Mouse (Mus musculus) spleen, postnatal 36 days (tissue): ENCODE results near the gene Hectd4.
A peak's percentile ranks its signal among the peaks of the same experiment; 100 is the strongest.

ENCODE experiments used
- DNase-seq, 2 experiments: peaks; one replicate each; pipeline ENCODE4 v3.0.0; 2022; ENCODE audit warnings: low spot score in 2 of 2, mixed read lengths in 1 of 2

Hectd4 gene

GRCm38 (mm10) chr5:121395621-121396020, 175.6 kb downstream of the Hectd4 start:
- DNase-seq: no peak

DNA sequence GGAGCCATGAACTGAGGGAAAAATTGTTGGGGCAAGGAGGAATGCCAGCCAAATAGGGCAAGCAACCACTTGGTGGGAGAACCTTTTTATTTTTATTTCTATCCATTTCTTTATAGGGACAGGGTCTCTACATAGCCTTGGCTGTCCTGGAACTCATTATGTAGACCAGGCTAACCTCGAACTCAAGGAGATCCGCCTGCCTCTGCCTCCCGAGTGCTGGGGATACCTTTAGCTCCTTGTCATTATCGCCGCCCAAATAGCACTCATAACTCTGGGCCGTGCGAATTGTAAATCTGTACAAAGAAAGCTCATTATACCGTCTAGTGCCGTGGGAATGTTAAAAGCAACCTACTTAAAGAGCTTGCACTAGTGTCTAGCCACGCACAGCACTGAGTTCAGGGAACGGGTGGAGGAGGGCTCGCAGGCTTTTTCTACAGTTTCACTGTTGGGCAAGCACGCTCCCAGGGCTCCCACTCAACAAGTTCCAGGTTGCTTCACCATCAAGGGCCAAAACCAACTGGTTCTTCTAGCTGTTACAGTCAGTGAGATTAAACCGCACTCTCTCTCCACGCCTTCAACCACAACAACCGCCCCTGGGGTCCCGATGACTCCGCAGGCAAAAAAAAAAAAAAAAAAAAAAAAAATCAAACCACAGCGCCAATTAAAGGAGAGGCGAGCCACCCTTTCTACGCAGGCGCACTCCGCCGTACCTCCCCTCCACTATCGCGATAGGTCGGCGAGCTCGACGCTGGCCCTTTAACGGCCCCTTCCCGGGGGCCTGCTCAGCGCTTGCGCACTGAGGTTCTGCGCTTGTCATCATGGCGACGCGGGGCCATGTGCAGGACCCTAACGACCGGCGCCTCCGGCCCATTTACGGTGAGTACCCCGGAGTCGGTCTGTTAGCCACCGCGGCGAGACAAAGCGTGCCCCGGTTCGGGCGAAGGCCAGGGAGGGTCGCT, 177.4 kb downstream of the Hectd4 start, which contains the start of gene Naa25:
TSS of gene Naa25 (plus strand) at position 750 of the 959 bp plus-strand sequence.
- peak; percentile 95 to 96 for DNase-seq

DNA sequence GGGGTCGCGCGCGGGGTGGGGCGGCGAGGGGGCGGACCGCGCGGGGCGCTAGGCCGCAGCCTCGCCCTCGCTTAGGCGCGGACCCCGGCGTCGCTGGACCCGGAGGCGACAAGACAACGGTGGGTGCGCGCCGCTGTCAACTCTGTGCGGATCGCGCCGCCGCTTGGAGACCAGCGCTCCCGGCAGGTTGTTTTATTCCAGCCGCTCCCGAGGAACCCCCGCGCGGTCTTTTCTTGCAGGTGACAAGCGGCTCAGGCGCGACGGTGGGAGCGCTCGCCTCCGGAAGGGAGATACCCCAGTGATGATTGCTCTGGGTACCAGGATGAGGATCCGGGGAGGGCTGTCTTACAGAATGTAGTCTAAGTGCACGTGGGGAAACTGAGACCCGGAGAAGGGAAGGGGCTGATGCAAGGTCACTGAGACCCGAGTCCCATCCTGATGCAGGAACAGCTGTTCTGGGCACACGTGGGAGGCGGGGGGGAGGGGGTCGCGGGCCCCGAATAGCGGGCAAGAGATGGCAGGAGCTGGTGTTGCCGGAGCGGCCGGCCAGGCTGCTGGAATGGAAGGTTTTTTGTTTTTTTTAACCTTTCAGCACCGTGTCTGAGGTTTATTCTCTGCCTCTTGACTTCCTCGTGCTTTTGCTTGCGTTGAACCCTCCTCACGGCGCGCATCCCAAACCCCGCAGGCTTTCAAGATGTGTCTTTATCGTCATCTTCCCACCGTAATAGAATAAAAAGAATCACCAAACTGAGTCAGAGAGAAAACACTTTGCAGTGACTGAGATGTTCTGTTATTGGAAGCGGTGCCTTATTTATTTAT, 178.3 kb downstream of the Hectd4 start:
- DNase-seq: peak in 1 of 2 experiments; percentile 36

- DNase-seq: no peak
These were observed 179.0 kb downstream of the Hectd4 start for GRCm38 (mm10) chr5:121398965-121399462.

GRCm38 (mm10) chr5:121399540-121399939, 179.5 kb downstream of the Hectd4 start:
- no peak for DNase-seq

DNA sequence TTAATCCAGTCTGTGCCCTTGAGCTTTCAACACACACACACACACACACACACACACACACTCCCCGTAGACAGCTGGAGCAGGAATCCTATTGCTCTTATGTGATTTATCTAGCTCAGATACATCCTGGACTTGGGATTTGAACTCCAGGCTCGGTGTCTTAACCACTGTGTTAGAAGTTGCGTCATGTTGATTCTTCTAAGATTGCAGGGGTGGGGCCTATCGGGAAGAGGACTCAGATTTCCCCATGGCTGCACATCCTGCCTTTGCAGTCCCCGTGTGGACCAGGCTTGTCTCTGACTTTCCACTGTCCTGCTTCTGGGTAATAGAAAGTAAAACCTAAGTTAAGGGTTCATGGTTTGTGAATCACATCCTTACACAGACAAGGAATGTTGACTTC, 180.0 kb downstream of the Hectd4 start:
- no peak for DNase-seq

DNA sequence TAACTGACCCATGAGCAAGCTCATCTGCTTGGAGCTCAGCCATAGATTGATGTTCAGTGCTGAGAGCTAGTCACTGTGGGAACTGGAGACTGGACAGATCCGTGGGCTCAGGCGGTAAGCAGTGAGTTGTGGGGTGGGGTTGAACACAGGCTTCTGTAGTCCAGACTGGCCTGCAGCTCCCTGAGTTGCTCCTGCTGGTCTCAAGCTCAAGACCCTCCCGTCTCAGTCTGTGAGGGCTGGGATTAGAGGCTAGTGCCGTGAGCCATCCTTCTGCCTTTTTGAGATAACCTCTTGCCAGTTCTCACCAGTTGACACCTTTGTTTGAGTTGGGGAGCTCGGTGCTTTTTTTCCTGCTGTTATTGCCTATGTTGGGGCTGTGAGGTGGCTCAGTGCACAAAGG, 180.8 kb downstream of the Hectd4 start:
- DNase-seq: no peak

GRCm38 (mm10) chr5:121407856-121408255, 187.8 kb downstream of the Hectd4 start:
- no peak for DNase-seq

GRCm38 (mm10) chr5:121410975-121411374, 191.0 kb downstream of the Hectd4 start:
- no peak for DNase-seq
